Mouse (Mus musculus): Measurements from ENCODE around the gene Eomes.

DNA sequence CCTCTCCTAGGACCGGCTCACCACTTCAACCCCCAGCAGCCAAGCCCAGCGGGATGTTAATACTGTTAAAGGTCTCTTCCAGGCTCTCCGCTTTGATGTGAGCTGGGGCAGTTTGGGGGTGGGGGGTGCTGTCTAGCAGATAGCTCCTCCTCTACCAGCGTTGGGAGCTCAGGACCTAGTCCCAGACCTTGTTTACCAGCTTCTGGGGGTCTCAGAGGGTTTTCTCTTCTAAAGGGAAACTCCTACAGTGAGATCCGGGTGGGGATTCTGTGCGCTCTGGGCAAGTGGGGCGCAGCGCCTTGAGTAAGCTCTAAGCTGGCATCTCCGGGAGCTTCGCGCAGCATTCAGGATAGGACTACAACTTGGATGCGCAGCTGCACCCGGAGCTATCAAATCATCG is 9.7 kb upstream of the Eomes start:
- TF ChIP-seq CTCF (IDR thresholded peaks at IDR 0.05; ENCODE audit: insufficient read depth, low read length) (no peak), POLR2A (IDR thresholded peaks at IDR 0.05; ENCODE audit: borderline replicate concordance, extremely low read depth, low read depth, low read length) (no peak)
